Mouse (Mus musculus) frontal cortex, adult (tissue): ENCODE measurements at regions not wholly inside any gene's neighbourhood (a gene's known extent, or its start where the extent isn't known, plus 50 kb on each side); places are given as distances from the start of the nearest gene placed in this dataset.

Source experiments
- ATAC-seq: cut with Nextera tagmentation; 2 replicates; pipeline ENCODE4 v1.9.2; 2017; ENCODE audit warnings: mild to moderate bottlenecking, moderate library complexity, mixed read lengths; ENCODE audit not compliant: low TSS enrichment

- ATAC-seq: peak; percentile 99
Observed at GRCm38 (mm10) chr2:108584799-108585198, 695.7 kb upstream of the Kif18a start.

DNA sequence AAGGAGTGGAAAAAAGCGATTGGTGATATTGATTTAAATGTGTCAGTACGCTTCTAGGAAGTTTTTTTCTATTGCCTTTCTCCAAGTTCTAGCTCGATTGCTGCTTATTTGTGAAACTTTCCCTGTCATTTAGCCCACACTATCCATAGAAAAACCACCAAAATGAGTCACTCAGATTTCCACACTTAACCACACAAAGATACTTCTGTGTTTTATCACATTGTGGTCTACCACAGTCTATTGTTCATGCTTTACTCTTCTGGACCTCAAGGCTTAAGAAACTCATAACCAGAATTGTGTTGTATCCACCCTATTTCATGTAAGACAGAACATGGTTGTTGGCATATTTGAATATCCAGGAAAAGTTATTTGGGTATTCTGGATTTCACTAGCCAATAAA is 687.0 kb upstream of the Kif18a start:
- ATAC-seq: no peak

GRCm38 (mm10) chr2:108600346-108600745 is 680.2 kb upstream of the Kif18a start:
- ATAC-seq: no peak

- ATAC-seq: no peak
Observed at GRCm38 (mm10) chr2:108619580-108619979, 661.0 kb upstream of the Kif18a start.

GRCm38 (mm10) chr2:108622367-108623162 is 658.0 kb upstream of the Kif18a start:
- ATAC-seq: no peak

GRCm38 (mm10) chr2:108635644-108636043 is 644.9 kb upstream of the Kif18a start:
- no peak for ATAC-seq

DNA sequence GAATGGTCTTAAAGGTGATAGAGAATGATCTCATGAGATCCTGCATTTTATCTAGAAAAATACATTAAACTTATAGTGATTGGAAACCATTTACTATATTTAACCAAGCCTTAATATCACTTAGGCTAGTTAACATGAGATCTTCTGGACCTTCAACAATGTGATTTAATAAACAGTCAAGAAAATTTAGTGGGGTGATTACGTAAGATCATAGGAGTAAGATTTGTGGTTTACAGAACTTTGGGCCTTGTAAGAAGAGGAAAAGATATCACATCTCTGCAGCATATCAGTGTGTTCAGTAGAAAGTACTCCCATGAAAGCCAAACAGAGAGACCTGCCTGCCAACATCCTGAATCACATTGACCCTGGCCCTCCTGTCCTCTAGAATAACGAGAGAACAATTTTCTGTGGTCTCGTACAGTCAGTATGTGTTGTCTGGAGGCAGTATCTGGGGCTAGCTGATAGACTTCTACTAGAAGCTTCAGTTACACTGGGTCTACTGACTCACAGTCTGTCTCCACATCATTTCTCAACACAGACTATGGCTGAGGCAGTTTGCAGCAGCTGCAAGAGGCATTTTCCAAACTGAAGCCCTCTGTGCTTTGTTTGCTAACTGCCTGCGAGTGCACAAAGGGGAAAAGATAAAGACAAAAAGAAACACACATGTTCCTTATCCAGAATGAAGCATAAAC is 619.7 kb upstream of the Kif18a start:
- no peak for ATAC-seq

DNA sequence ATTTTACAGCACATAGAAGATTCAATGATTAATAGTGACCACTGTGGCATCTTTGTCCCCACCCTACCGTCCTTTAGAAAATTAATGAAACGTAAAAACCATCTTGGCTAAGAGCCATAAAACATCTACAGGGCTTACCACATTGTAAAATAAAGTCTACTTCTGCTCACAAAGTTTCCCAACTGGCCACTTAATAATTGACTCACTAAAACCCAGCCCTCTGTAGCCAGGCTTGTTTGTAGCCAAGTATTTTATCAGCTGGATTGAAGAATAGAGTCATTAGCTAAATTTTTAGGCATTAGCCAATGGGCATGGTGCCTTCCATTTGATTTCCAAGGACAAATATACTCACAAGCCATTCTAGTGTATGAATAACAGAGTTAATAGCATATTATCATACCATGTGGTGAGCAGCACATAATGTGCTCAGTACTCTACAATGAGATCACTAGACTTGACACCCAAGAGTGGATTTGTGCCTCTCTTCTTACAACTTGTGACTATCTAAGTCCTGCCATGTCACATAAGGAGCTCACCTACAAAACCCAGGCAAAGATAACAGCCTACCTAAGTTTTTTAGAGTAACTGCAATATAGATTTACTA is 602.7 kb upstream of the Kif18a start:
- no peak for ATAC-seq

GRCm38 (mm10) chr2:108681574-108681973 is 599.0 kb upstream of the Kif18a start:
- no peak for ATAC-seq

- no peak for ATAC-seq
Observed at GRCm38 (mm10) chr2:108686019-108686743, 594.4 kb upstream of the Kif18a start.

- peak; percentile 93 for ATAC-seq
Observed at GRCm38 (mm10) chr2:108690091-108690490, 590.4 kb upstream of the Kif18a start.

DNA sequence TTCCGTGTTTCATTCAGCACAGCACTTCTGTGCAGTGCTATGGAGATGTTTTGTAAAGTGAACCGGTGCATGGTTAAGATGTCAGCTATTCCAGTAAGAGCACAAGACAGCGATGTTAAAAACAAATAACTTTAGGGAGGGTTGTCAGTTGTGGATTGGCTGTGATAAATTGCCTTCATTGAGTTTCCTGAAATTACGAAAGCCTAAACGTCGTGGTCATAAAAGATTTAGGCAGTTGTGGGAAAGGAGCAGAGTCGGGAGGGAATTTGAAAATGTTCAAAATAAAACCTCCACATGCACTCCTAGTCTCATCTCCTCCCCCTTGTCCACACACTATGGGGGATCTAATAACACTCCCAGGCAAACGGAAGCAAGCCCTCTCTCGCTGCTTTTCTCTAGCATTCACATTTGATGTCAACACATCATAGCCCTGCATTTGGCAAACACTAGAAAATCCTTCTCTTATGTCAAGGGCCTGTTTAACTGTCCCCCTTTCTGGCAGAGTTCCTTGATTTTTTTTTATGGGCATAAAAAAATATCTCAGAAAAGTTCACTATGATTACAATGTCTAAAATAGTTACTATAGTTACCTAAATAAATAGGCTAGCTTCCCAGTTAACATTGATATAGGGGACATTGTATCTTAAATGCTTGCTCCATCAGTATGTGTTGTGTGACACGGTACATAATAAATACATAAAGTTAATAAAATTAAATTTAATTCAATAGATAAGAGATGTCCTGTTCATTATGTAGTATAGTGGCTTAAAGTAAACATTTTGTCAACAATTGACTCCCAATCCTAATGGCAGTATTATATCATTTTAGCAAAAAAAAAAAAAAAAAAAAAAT is 589.2 kb upstream of the Kif18a start:
- ATAC-seq: no peak

DNA sequence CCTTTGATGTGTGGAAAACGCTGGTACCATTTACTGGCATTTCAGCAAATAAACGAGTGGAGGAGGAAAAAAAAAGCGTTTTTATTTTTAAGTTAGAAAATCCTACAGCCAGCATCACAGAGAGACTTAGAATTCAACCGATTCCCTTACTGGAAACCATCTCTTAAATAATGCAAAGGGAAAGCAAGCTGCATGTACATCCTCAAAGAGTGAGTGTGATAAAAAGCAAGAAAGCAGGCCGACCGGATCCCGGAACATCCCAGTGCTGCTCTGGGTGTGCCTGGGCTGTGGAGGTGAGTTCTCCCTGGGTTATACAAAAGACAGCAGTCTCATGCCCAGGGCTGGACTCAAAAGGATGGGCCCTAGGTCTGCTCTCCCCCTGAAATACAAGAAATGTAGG is 579.2 kb upstream of the Kif18a start:
- ATAC-seq: peak; percentile 89

- peak; percentile 38 for ATAC-seq
Observed at GRCm38 (mm10) chr2:108707856-108708855, 572.4 kb upstream of the Kif18a start.

- ATAC-seq: no peak
Observed at GRCm38 (mm10) chr2:108742079-108742478, 538.5 kb upstream of the Kif18a start.

GRCm38 (mm10) chr2:108743511-108743910 is 537.0 kb upstream of the Kif18a start:
- ATAC-seq: no peak

GRCm38 (mm10) chr2:108744797-108745196 is 535.7 kb upstream of the Kif18a start:
- ATAC-seq: no peak

DNA sequence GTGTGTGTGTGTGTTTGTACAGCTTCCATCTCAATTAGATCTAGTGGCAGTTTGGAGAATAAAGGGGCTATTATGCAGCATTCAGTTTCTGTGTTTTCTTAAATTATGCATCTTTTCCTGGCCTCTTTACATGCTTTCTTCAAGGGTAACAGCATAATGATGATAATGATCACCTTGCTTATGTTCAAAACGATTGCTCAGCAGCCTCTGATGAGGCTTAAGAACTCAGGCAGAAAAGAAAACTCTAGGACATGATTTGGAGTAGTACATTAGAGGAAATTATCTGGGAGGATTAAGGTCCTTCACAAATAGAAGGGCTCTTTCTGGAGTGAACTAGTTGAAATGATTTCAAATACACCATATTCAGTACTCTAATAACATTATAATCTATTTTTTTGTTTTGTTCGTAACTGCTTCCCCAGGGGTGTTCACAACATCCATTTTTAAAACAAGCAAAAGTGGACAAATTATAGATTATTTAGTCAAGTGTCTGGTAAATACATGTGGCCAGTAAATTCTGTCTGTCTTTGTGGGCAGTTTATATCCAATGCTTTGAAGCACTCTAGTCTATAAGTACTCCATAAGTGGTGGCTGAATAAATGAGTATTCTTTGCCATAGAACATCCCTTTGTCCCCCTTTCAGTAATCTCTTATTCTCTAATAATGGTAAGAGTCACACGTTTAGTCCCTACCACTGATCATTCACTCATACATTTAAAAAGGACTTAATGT is 526.9 kb upstream of the Kif18a start:
- ATAC-seq: no peak

DNA sequence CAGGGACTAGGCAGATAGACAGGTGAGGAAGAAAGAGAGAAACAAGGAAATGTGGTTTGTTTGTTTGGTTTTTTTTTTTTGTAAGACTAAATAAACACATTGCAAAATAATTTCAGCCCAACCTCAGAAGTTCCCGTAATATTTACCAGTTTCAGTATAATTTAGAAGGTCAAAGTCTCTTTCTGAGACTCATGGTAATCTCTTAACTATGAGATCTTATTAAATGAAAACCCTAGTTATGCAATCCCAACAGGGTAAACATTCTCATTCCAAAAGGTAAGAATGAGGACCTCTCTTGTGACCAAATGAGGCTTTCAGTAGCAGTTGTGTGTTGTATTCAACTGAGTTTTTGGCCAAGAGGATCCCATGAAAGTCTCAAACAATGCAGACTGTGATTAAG is 524.7 kb upstream of the Kif18a start:
- no peak for ATAC-seq
